Mouse (Mus musculus): ENCODE measurements around the gene Elp6.

- TF ChIP-seq POLR2A (IDR thresholded peaks at IDR 0.05; ENCODE audit: insufficient read depth, low read length) (no peak), CTCF (IDR thresholded peaks at IDR 0.05; ENCODE audit: low read depth, low read length) (no peak)
These were observed 31.5 kb upstream of the Elp6 start for GRCm38 (mm10) chr9:110273507-110273906.
